In the genomic region with DNA sequence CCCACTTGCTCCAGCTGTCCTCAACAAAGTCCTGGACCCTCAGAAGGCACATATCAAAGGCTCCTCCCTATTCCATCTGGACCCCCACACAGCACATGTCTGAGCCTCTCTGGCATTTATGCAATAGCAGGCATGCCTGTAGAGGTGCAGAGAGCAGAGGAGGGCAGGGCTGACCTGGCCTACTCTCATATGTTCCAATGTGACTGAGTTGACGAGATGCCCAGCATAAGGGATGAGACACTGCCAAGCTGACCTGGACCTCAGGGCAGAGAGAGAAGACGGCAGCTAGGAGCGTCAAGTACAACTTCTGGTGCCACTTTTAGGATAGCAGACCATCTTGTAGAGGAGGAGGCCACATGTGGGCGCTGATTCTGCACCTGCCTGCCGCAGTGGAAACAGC, we compare ENCODE assay signal across 21 mouse cellular contexts. TPM values are rescaled to one million over a fixed set of nuclear protein-coding genes. Genes with fewer than 3 reads are reported as not detected.
DNase-seq lines count a peak whose midpoint lies in the region; ATAC-seq lines count a peak whose summit lies in the region.
"Had no signal": no experiment of that assay in that cellular context is flagged by ENCODE, and none has a peak within 500 bp of the region (broad histone marks: within the 10 kb centered on the region; RNA-seq: fewer than 3 reads in every experiment).

No protein-coding gene starts in this region.

- H3K36me3 ChIP-seq in heart, embryonic 12.5 days = peaks cover 58% of the 10 kb centered on the region
- peaks cover 97% of the 10 kb centered on the region for H3K36me3 ChIP-seq in megakaryocyte, embryonic 14.5 days (replicated peaks; ENCODE audit: low read length)

- peak; percentile 60 to 79 for DNase-seq in heart, adult 18-20 months
- peak; percentile 40 to 44 for DNase-seq in heart, postnatal 14 days
- no peak for DNase-seq in lung, adult 18-20 months
- DNase-seq in right cerebral cortex, postnatal 25 days = no peak
- DNase-seq: adrenal gland, postnatal 10 days; cerebellum, adult 11 months; cerebellum, adult 8-10 months; cerebellum, postnatal 14 days; embryo, embryonic 11 days; gastrocnemius, postnatal 25 days; kidney, adult 9 months had no signal

- H3K4me3 ChIP-seq in heart, embryonic 12.5 days = no peak overlapping the region
- peak overlapping the region; percentile 52 for H3K4me3 ChIP-seq in megakaryocyte, embryonic 14.5 days (replicated peaks)
- H3K4me3 ChIP-seq: embryonic facial prominence, embryonic 15.5 days; forebrain, embryonic 15.5 days; heart, embryonic 13.5 days; hindbrain, embryonic 12.5 days had no signal

- no peak for ATAC-seq in heart, embryonic 12.5 days (ENCODE audit: insufficient number of reproducible peaks, low FRiP score)
- no peak for ATAC-seq in megakaryocyte, adult 5-6 weeks (ENCODE audit: poor library complexity, severe bottlenecking)
- ATAC-seq: forebrain, embryonic 15.5 days; hindbrain, embryonic 16.5 days; inflammation-experienced regulatory T-cells, adult 6 months; intestine, postnatal 0 days had no signal

- no peak overlapping the region for H3K27ac ChIP-seq in heart, embryonic 12.5 days (ENCODE audit: poor library complexity, severe bottlenecking)
- H3K27ac ChIP-seq: embryonic facial prominence, embryonic 15.5 days; forebrain, embryonic 15.5 days; heart, embryonic 13.5 days; hindbrain, embryonic 12.5 days had no signal

- peaks cover 17% of the 10 kb centered on the region for H3K4me1 ChIP-seq in heart, embryonic 12.5 days (replicated peaks)
- peaks cover 91% of the 10 kb centered on the region for H3K4me1 ChIP-seq in megakaryocyte, embryonic 14.5 days

- WGBS in heart, embryonic 12.5 days = 92% methylated on average over 5 of the region's 5 CpGs

- no peaks in the 10 kb centered on the region for H3K27me3 ChIP-seq in heart, embryonic 12.5 days (replicated peaks)
- no peaks in the 10 kb centered on the region for H3K27me3 ChIP-seq in megakaryocyte, embryonic 14.5 days (replicated peaks)
- H3K27me3 ChIP-seq: embryonic facial prominence, embryonic 15.5 days; forebrain, embryonic 15.5 days; heart, embryonic 13.5 days; hindbrain, embryonic 12.5 days had no signal

- intact Hi-C loops in heart, postnatal 14 days (cut with DNase I) = no loop called here

- 0 out of 2 replicates have a peak, but pooled peaks cover 8% of the 10 kb centered on the region for H3K9me3 ChIP-seq in heart, embryonic 12.5 days (replicated peaks)
- H3K9me3 ChIP-seq in megakaryocyte, embryonic 14.5 days = peaks cover 37% of the 10 kb centered on the region
- H3K9me3 ChIP-seq: embryonic facial prominence, embryonic 15.5 days; forebrain, embryonic 15.5 days; heart, embryonic 13.5 days; hindbrain, embryonic 12.5 days had no signal

- no peak overlapping the region for H3K4me2 ChIP-seq in heart, embryonic 12.5 days
- H3K4me2 ChIP-seq: embryonic facial prominence, embryonic 15.5 days; forebrain, embryonic 15.5 days; heart, embryonic 13.5 days; hindbrain, embryonic 12.5 days had no signal

- no peak overlapping the region for H3K9ac ChIP-seq in heart, embryonic 12.5 days
- H3K9ac ChIP-seq: embryonic facial prominence, embryonic 15.5 days; forebrain, embryonic 15.5 days; heart, embryonic 13.5 days; hindbrain, embryonic 12.5 days had no signal

RNA-seq across cellular contexts. Expression of a gene that starts 54.0 kb away (rescaled TPM):
- 1 to 10 TPM; 8.4 to 9.5 TPM for total RNA-seq in heart, adult 18-20 months (2021)
- polyA plus RNA-seq in heart, embryonic 12.5 days (2016; fragmentation: Nextera tagmentation; extraction: Ambion mirVana) = 5.6 and 5.8 TPM in 2 replicates
- 17.7 and 18.2 TPM in 2 replicates for polyA plus RNA-seq in megakaryocyte, embryonic 14.5 days (2012; ENCODE audit: insufficient read depth, low replicate concordance)
- 0.85 and 2.1 TPM in 2 replicates for total RNA-seq in megakaryocyte, adult 5-6 weeks (2015)
- total RNA-seq in megakaryocyte, adult 5-6 weeks (2017) = 2.1 TPM in 2 replicates
- total RNA-seq in heart, postnatal 14 days (2021) = 10 to 100 TPM; 19.4 to 20.5 TPM

Comparison
In these comparisons a context has a peak if more than half of its experiments do, and no peak if none do; other contexts are left out.
1. DNase-seq: peak in heart, adult 18-20 months (2 of 2) and heart, postnatal 14 days (2 of 2); none in lung, adult 18-20 months (0 of 2) and right cerebral cortex, postnatal 25 days (single experiment).